Mouse (Mus musculus): Measurements from ENCODE around the gene Sdr42e1. TPM values are rescaled to one million over a fixed set of nuclear protein-coding genes. Genes with fewer than 3 reads are reported as not detected.

The Sdr42e1 gene
- polyA plus RNA-seq, 1 experiment from 2014 or later = 0.85 TPM

- Histone ChIP-seq H3K27ac (ENCODE audit: low read length) (no peak overlapping the region), H3K4me2 (ENCODE audit: low read depth, low read length) (no peak overlapping the region), H3K36me3 (ENCODE audit: control insufficient read depth, insufficient read depth) (no peaks in the 10 kb centered on the region), H3K27me3 (ENCODE audit: control insufficient read depth, insufficient read depth, low read length) (no peaks in the 10 kb centered on the region), H3K4me3 (ENCODE audit: low read length) (no peak overlapping the region), H3K9ac (ENCODE audit: low read length) (no peak overlapping the region), H3K4me1 (ENCODE audit: control insufficient read depth, insufficient read depth, low read length) (no peaks in the 10 kb centered on the region), H3K9me3 (replicated peaks; ENCODE audit: control insufficient read depth, low read length) (peaks cover 9% of the 10 kb centered on the region)
- ATAC-seq (replicated peaks; ENCODE audit: extremely low read depth, insufficient read depth, low FRiP score) = no peak
- 41% methylated on average over 2 of the region's 2 CpGs for WGBS
These were observed 27.5 kb downstream of the Sdr42e1 start for GRCm38 (mm10) chr8:117646020-117646419.

GRCm38 (mm10) chr8:117645486-117645885, 28.0 kb downstream of the Sdr42e1 start:
- H3K27me3 ChIP-seq (ENCODE audit: control insufficient read depth, insufficient read depth, low read length) = no peaks in the 10 kb centered on the region
- H3K4me3 ChIP-seq (ENCODE audit: low read length) = no peak overlapping the region
- no peak for ATAC-seq (replicated peaks; ENCODE audit: extremely low read depth, insufficient read depth, low FRiP score)
- 48% methylated on average over 5 of the region's 5 CpGs for WGBS
- H3K27ac ChIP-seq (ENCODE audit: low read length) = no peak overlapping the region
- no peaks in the 10 kb centered on the region for H3K36me3 ChIP-seq (ENCODE audit: control insufficient read depth, insufficient read depth)
- H3K4me2 ChIP-seq (ENCODE audit: low read depth, low read length) = no peak overlapping the region
- no peaks in the 10 kb centered on the region for H3K4me1 ChIP-seq (ENCODE audit: control insufficient read depth, insufficient read depth, low read length)
- H3K9ac ChIP-seq (ENCODE audit: low read length) = no peak overlapping the region
- H3K9me3 ChIP-seq (replicated peaks; ENCODE audit: control insufficient read depth, low read length) = peaks cover 9% of the 10 kb centered on the region

DNA sequence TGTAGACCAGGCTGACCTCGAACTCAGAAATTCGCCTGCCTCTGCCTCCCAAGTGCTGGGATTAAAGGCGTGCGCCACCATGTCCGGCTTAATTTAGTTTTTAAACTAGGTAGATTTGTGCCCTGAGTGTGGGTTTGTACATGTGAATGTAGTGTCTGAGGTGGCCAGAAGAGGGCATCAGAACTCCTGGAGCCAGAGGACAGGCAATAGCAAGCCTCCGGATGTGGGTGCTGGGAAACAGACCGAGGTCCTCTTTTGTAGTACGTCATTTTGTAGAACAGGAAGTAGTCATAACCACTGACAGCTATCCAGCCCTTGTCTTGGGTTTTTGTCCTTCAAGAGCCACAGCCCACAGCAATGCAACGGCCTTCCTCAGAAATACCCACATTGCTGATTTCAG, 33.9 kb downstream of the Sdr42e1 start:
- H3K4me1 ChIP-seq (ENCODE audit: control insufficient read depth, insufficient read depth, low read length) = no peaks in the 10 kb centered on the region
- H3K27ac ChIP-seq (ENCODE audit: low read length) = no peak overlapping the region

GRCm38 (mm10) chr8:117637462-117637861, 36.0 kb downstream of the Sdr42e1 start:
- no peak for ATAC-seq (replicated peaks; ENCODE audit: extremely low read depth, insufficient read depth, low FRiP score)
- Histone ChIP-seq H3K27me3 (ENCODE audit: control insufficient read depth, insufficient read depth, low read length) (no peaks in the 10 kb centered on the region), H3K4me1 (ENCODE audit: control insufficient read depth, insufficient read depth, low read length) (no peaks in the 10 kb centered on the region), H3K9ac (ENCODE audit: low read length) (no peak overlapping the region), H3K27ac (ENCODE audit: low read length) (no peak overlapping the region), H3K4me3 (ENCODE audit: low read length) (no peak overlapping the region), H3K9me3 (replicated peaks; ENCODE audit: control insufficient read depth, low read length) (peaks cover 6% of the 10 kb centered on the region; the same call in 1 of the 2 replicates), H3K36me3 (ENCODE audit: control insufficient read depth, insufficient read depth) (no peaks in the 10 kb centered on the region), H3K4me2 (ENCODE audit: low read depth, low read length) (no peak overlapping the region)
- WGBS = 63% methylated on average over 3 of the region's 3 CpGs

More for the DNA sequence above, 33.9 kb downstream of the Sdr42e1 start:
- Histone ChIP-seq H3K9ac (ENCODE audit: low read length) (no peak overlapping the region), H3K4me2 (ENCODE audit: low read depth, low read length) (no peak overlapping the region), H3K36me3 (ENCODE audit: control insufficient read depth, insufficient read depth) (no peaks in the 10 kb centered on the region), H3K27me3 (ENCODE audit: control insufficient read depth, insufficient read depth, low read length) (no peaks in the 10 kb centered on the region), H3K4me3 (ENCODE audit: low read length) (no peak overlapping the region), H3K9me3 (replicated peaks; ENCODE audit: control insufficient read depth, low read length) (peaks cover 6% of the 10 kb centered on the region; the same call in 1 of the 2 replicates)
- WGBS = 92% methylated on average over 9 of the region's 9 CpGs
- ATAC-seq (replicated peaks; ENCODE audit: extremely low read depth, insufficient read depth, low FRiP score) = no peak

GRCm38 (mm10) chr8:117634406-117634805, 39.1 kb downstream of the Sdr42e1 start:
- no peaks in the 10 kb centered on the region for H3K27me3 ChIP-seq (ENCODE audit: control insufficient read depth, insufficient read depth, low read length)

DNA sequence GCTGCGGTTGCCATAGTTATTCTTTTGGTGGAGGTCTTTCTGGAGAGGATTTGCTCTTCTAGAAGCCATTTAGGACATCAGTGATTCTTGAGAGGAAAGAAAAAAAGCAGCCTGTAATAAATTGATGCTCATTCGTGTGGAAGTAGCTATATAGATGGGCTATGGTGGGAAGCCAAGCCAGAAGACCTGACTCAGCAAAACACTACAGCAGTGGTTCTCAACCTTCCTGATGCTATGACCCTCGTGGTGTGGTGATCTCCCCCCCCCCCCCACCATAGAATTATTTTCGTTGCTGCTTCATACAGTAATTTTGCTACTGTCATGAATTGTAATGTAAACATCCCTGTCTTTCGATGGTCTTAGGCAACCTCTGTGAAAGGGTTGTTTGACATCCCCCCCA, 41.0 kb downstream of the Sdr42e1 start:
- H3K4me2 ChIP-seq (ENCODE audit: low read depth, low read length) = no peak overlapping the region
- H3K9ac ChIP-seq (ENCODE audit: low read length) = no peak overlapping the region
- peaks cover 4% of the 10 kb centered on the region; the same call in 1 of the 2 replicates for H3K9me3 ChIP-seq (replicated peaks; ENCODE audit: control insufficient read depth, low read length)
- no peaks in the 10 kb centered on the region for H3K27me3 ChIP-seq (ENCODE audit: control insufficient read depth, insufficient read depth, low read length)
- ATAC-seq (replicated peaks; ENCODE audit: extremely low read depth, insufficient read depth, low FRiP score) = no peak
- H3K4me3 ChIP-seq (ENCODE audit: low read length) = no peak overlapping the region
- H3K4me1 ChIP-seq (ENCODE audit: control insufficient read depth, insufficient read depth, low read length) = no peaks in the 10 kb centered on the region
- no peak overlapping the region for H3K27ac ChIP-seq (ENCODE audit: low read length)
- WGBS = 76% methylated on average over 5 of the region's 5 CpGs
- no peaks in the 10 kb centered on the region for H3K36me3 ChIP-seq (ENCODE audit: control insufficient read depth, insufficient read depth)

More at GRCm38 (mm10) chr8:117634406-117634805, 39.1 kb downstream of the Sdr42e1 start:
- no peak overlapping the region for H3K4me2 ChIP-seq (ENCODE audit: low read depth, low read length)
- no peaks in the 10 kb centered on the region for H3K36me3 ChIP-seq (ENCODE audit: control insufficient read depth, insufficient read depth)
- no peak overlapping the region for H3K27ac ChIP-seq (ENCODE audit: low read length)
- WGBS = 83% methylated on average over 7 of the region's 7 CpGs
- no peak for ATAC-seq (replicated peaks; ENCODE audit: extremely low read depth, insufficient read depth, low FRiP score)
- H3K4me1 ChIP-seq (ENCODE audit: control insufficient read depth, insufficient read depth, low read length) = no peaks in the 10 kb centered on the region
- H3K9me3 ChIP-seq (replicated peaks; ENCODE audit: control insufficient read depth, low read length) = peaks cover 4% of the 10 kb centered on the region; the same call in 1 of the 2 replicates
- no peak overlapping the region for H3K4me3 ChIP-seq (ENCODE audit: low read length)
- H3K9ac ChIP-seq (ENCODE audit: low read length) = no peak overlapping the region

- no peaks in the 10 kb centered on the region for H3K27me3 ChIP-seq (ENCODE audit: control insufficient read depth, insufficient read depth, low read length)
- H3K36me3 ChIP-seq (ENCODE audit: control insufficient read depth, insufficient read depth) = no peaks in the 10 kb centered on the region
- no peak for ATAC-seq (replicated peaks; ENCODE audit: extremely low read depth, insufficient read depth, low FRiP score)
- H3K4me3 ChIP-seq (ENCODE audit: low read length) = no peak overlapping the region
- H3K9ac ChIP-seq (ENCODE audit: low read length) = no peak overlapping the region
- H3K4me2 ChIP-seq (ENCODE audit: low read depth, low read length) = no peak overlapping the region
- WGBS = 68% methylated on average over 9 of the region's 9 CpGs
- H3K27ac ChIP-seq (ENCODE audit: low read length) = no peak overlapping the region
- no peaks in the 10 kb centered on the region; the same call in 1 of the 2 replicates for H3K9me3 ChIP-seq (replicated peaks; ENCODE audit: control insufficient read depth, low read length)
- H3K4me1 ChIP-seq (ENCODE audit: control insufficient read depth, insufficient read depth, low read length) = no peaks in the 10 kb centered on the region
These were observed 46.4 kb downstream of the Sdr42e1 start for GRCm38 (mm10) chr8:117627096-117627495.

- H3K36me3 ChIP-seq (ENCODE audit: control insufficient read depth, insufficient read depth) = 0 out of 2 replicates have a peak, but pooled peaks cover under 1% of the 10 kb centered on the region
- ATAC-seq (replicated peaks; ENCODE audit: extremely low read depth, insufficient read depth, low FRiP score) = no peak
These were observed 47.2 kb downstream of the Sdr42e1 start for GRCm38 (mm10) chr8:117626040-117626838.

GRCm38 (mm10) chr8:117612861-117613260, 60.6 kb downstream of the Sdr42e1 start:
- peaks cover 7% of the 10 kb centered on the region; the same call in 1 of the 2 replicates for H3K9me3 ChIP-seq (replicated peaks; ENCODE audit: control insufficient read depth, low read length)
- H3K36me3 ChIP-seq (ENCODE audit: control insufficient read depth, insufficient read depth) = peaks cover 6% of the 10 kb centered on the region; the same call in 1 of the 2 replicates
- no peak overlapping the region for H3K27ac ChIP-seq (ENCODE audit: low read length)
- 86% methylated on average over 12 of the region's 12 CpGs for WGBS
- no peak for ATAC-seq (replicated peaks; ENCODE audit: extremely low read depth, insufficient read depth, low FRiP score)
- H3K9ac ChIP-seq (ENCODE audit: low read length) = no peak overlapping the region
- no peak overlapping the region for H3K4me2 ChIP-seq (ENCODE audit: low read depth, low read length)
- H3K27me3 ChIP-seq (ENCODE audit: control insufficient read depth, insufficient read depth, low read length) = no peaks in the 10 kb centered on the region
- no peak overlapping the region for H3K4me3 ChIP-seq (ENCODE audit: low read length)
- no peaks in the 10 kb centered on the region for H3K4me1 ChIP-seq (ENCODE audit: control insufficient read depth, insufficient read depth, low read length)

More at GRCm38 (mm10) chr8:117626040-117626838, 47.2 kb downstream of the Sdr42e1 start:
- H3K27me3 ChIP-seq (ENCODE audit: control insufficient read depth, insufficient read depth, low read length) = no peaks in the 10 kb centered on the region
- 68% methylated on average over 14 of the region's 14 CpGs for WGBS
- H3K4me1 ChIP-seq (ENCODE audit: control insufficient read depth, insufficient read depth, low read length) = no peaks in the 10 kb centered on the region
- H3K9ac ChIP-seq (ENCODE audit: low read length) = no peak overlapping the region
- H3K4me3 ChIP-seq (ENCODE audit: low read length) = no peak overlapping the region
- no peak overlapping the region for H3K27ac ChIP-seq (ENCODE audit: low read length)
- peaks cover 4% of the 10 kb centered on the region; the same call in 1 of the 2 replicates for H3K9me3 ChIP-seq (replicated peaks; ENCODE audit: control insufficient read depth, low read length)
- H3K4me2 ChIP-seq (ENCODE audit: low read depth, low read length) = no peak overlapping the region

All from heart, embryonic 16.5 days (tissue).